Mouse (Mus musculus): Measurements from ENCODE around the gene Gucy1b2.
A peak's percentile ranks its signal among the peaks of the same experiment; 100 is the strongest.

Gene Gucy1b2

GRCm38 (mm10) chr14:62443840-62444430 lies 12.2 kb downstream of the Gucy1b2 start:
- DNase-seq (ENCODE audit: low read depth), result no peak

DNA sequence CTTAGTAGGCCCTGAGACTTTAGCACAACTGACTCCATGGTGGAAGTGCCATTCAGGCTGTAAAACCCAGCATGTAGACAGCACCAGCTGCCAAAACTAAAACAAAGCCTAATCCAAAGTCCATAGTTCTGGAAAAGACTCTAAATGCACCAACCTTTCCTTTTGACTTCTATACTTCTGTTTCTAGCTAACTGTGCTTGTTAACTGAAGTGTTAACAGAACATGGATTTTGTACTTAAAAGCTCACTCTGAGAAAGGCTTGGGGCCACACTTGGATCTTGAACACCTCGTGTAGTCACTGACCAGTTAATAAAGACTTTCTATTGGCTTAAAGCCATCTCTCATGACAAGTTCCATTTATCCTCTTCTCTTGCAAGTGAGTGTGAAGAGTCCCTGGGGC lies 13.1 kb downstream of the Gucy1b2 start:
- no peak for DNase-seq (ENCODE audit: low read depth)

GRCm38 (mm10) chr14:62440036-62440435 lies 16.1 kb downstream of the Gucy1b2 start:
- DNase-seq (ENCODE audit: low read depth), result no peak

DNA sequence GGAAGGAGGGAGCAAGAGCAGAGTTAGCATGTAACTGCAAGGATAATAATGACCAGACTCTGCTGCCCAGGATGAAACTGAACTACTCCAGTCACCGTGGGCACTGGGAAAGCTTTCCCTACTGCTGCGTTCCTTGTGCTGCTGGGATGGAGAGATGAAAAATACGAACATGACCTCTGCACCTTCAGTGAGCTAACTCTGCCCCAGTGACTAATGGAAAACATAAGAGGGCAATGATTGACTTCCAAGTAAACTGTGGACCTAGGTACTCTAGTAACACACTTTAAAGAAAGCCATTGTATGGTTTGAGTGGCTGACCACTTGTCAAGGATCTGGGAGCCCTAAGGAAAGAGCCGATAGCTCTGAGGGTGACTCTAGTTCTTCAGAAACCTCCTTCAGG lies 17.9 kb downstream of the Gucy1b2 start:
- no peak for DNase-seq (ENCODE audit: low read depth)

GRCm38 (mm10) chr14:62437806-62438205 lies 18.3 kb downstream of the Gucy1b2 start:
- no peak for DNase-seq (ENCODE audit: low read depth)

- peak; percentile 16 for DNase-seq (ENCODE audit: low read depth)
Observed at GRCm38 (mm10) chr14:62425277-62425691, 30.8 kb downstream of the Gucy1b2 start.

DNA sequence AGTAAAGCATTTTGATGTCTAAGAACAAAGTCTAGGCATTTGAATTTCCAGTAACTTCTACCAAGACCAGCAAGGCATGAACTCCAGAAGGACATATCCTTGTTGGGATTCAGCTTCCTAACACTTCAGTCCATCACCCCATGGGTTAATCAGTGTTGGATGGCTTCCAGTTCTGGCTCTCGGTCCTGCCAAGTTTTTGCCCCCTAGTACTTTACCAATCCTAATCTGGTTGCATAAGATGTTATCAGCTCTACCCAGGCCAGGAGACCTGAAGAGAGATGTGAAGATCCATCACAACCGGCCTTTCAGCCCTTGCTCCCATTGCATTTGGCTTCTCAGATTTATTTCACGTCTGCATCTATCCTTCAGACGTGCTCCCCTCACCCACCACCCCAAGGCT lies 33.8 kb downstream of the Gucy1b2 start:
- no peak for DNase-seq (ENCODE audit: low read depth)

- DNase-seq (ENCODE audit: low read depth), result no peak
Observed at GRCm38 (mm10) chr14:62417501-62417900, 38.6 kb downstream of the Gucy1b2 start.

- DNase-seq (ENCODE audit: low read depth), result no peak
Observed at GRCm38 (mm10) chr14:62416742-62417134, 39.4 kb downstream of the Gucy1b2 start.

DNA sequence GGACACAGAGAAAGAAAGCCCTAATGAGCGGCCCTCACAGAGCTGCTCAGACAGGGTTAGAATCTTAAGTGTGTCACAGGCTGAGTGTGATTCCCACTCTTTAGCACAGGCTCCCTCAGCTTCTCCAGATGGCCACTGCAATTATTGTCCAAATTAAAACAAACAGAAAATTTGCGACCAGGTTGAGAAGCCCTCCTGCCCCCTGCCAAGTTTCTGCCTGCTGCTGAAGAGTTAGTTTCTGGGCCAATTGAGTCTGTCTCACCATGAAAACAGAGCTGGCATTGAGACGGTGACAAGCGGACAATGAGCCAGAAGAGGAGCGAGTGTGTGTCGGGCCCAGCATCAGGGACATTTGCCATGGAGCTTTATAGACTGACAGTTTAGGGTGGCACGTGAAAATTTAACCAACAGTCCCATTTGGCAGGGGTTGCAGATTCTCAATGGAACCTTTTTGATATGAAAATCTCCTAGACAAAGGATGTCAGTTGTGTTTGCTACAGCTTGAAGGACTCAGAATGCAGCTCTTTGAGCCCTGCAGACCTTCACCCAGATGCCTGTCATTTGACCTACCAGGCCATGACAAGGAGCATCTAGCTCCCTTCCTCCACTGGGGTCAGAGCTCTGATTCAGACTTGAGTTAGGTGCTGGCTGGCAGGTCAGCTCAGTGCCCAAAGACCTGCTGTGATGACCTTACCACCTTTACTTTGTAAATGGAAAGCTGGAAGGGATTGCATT lies 39.9 kb downstream of the Gucy1b2 start:
- no peak for DNase-seq (ENCODE audit: low read depth)

GRCm38 (mm10) chr14:62395346-62395745 lies 60.7 kb downstream of the Gucy1b2 start:
- no peak for DNase-seq (ENCODE audit: low read depth)

DNA sequence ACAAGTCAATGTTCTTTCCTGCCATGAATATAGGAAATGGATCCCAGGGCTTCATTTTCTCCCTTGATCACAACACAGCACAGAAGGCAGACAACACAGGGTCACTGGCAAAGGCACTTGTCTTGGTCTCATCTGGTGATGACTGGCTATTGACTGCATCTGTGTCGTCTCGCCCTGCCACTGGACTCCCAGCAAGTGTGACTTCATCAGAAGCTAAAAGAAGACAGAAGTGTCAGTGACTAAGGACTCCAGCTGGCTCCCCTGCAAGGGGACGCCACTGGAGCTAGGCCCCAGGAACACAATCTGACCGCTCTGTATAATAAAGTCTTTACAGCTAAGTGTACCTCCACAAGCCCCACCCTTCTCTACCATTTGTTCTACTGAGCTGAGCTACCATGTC lies 63.3 kb downstream of the Gucy1b2 start:
- DNase-seq (ENCODE audit: low read depth), result no peak

GRCm38 (mm10) chr14:62389729-62390536 lies 66.2 kb downstream of the Gucy1b2 start:
- DNase-seq (ENCODE audit: low read depth), result no peak

- DNase-seq (ENCODE audit: low read depth), result no peak
Observed at GRCm38 (mm10) chr14:62389064-62389728, 66.9 kb downstream of the Gucy1b2 start.

DNA sequence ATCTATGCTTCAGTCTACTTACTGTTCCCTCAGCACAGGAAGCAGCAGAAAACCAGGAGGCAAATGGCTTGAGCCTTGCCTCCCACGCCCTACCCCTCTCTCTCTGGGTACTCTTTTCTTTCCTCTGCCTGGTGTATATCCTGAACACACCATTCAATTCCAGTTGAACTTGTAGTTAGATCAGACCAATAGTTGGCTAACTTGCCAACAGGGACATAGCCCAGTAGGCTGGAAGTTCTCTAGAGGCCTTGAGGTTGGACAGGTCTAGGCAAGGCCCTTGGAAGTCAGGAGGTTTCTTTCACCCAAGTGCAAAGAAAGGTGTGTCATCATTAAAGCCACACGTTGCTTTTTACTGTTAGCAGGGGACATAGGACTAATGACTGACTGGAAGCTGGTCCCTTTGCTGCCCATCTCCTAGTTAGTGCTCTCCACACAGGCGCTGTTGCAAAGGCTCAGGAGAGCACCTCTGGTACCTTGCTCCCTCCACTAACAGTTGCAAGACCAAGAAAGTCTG lies 72.2 kb downstream of the Gucy1b2 start:
- no peak for DNase-seq (ENCODE audit: low read depth)

- no peak for DNase-seq (ENCODE audit: low read depth)
Observed at GRCm38 (mm10) chr14:62383109-62383508, 73.0 kb downstream of the Gucy1b2 start.

DNA sequence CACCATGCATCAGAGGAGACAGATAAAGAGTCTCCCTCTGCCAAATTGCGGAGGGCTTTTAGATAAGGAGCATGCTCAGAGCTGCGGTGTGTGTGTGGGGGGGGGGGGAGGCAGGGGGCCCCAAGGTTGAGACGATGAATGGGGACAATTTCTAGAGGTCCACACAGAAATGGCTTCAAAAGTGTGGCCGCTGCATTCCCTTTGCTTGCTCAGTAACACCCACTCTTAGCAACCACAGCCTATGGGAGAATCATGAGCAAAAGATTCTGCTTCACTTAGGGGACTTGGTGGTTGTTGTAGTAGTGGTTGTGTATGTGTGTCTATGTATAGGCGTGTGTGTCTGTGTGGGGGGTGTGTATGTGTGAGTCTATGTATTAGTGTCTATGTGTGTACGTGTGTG lies 75.5 kb downstream of the Gucy1b2 start:
- no peak for DNase-seq (ENCODE audit: low read depth)

DNA sequence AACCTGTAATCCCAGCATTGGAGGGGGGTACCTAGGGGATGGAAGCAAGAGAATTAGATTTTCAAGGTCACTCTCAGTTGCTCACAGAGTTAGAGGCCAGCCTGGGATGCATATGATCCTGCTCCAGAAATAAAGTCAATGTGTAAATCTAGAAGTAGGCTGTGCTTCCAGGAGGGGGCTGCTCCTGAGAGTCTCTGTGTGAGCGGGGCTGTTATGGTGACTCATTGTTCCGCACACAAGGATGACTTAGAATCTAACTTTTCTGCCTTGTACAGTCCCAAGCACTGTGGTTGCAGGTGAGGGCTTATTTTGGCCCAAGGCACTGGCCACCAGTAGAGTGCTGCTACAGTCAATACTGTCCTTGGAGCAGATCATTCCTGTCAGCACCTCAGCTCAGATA lies 76.7 kb downstream of the Gucy1b2 start:
- DNase-seq (ENCODE audit: low read depth), result no peak

DNA sequence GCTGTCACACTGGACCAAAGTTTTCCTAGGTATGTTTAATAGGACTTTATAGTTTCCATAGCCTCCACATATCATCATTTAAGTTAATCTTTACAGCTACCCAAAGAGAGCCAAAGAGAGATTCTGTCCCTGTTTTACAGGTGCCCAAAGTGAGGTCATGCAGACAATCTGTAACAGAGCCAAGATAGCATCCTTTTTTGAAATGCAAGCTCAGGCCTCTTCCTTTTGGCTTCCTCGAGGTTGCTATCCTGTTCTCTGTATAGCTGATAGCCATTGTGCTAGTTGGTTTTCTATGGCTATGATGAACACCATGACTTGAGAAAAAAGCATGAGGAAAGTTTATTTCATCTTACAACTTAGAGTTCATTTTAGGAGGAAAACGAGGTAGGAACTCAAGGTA lies 80.0 kb downstream of the Gucy1b2 start:
- no peak for DNase-seq (ENCODE audit: low read depth)

GRCm38 (mm10) chr14:62375694-62376093 lies 80.4 kb downstream of the Gucy1b2 start:
- DNase-seq (ENCODE audit: low read depth), result no peak

DNA sequence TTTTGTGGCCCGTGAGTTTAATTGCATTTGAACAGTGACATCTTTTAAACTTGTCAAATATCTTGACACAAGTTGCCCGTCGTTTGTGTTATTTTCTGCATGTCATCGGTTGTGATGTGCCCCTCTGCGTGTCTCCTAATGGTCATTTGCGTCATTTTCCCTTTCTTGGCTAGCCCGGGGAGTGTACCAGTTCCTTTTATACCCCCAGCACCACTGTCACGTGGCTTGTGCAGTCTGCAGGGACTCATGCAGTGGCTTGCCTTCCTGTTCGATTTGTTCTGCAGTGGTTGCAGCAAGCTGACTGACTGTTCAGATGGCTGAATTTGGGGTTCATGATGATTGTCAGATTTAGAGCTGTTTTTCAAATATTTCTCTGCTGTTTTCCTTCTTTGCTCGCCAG lies 82.1 kb downstream of the Gucy1b2 start:
- no peak for DNase-seq (ENCODE audit: low read depth)

- DNase-seq (ENCODE audit: low read depth), result no peak
Observed at GRCm38 (mm10) chr14:62370819-62371218, 85.3 kb downstream of the Gucy1b2 start.

Measured in c-Kit-positive CD71-negative TER-119-negative erythroid progenitor cells, embryonic 14.5 days (primary cell).